Mouse (Mus musculus): ENCODE results near the gene Ewsr1. TPM values are rescaled to one million over a fixed set of nuclear protein-coding genes. Genes with fewer than 3 reads are reported as not detected.
"Not testable (repeated sequence)": the region's sequence is repeated elsewhere in the genome, so short reads cannot be mapped to it uniquely, and the experiment has no call there.

Gene Ewsr1
- polyA plus RNA-seq, 1 experiment from 2014 or later: 449 TPM

DNA sequence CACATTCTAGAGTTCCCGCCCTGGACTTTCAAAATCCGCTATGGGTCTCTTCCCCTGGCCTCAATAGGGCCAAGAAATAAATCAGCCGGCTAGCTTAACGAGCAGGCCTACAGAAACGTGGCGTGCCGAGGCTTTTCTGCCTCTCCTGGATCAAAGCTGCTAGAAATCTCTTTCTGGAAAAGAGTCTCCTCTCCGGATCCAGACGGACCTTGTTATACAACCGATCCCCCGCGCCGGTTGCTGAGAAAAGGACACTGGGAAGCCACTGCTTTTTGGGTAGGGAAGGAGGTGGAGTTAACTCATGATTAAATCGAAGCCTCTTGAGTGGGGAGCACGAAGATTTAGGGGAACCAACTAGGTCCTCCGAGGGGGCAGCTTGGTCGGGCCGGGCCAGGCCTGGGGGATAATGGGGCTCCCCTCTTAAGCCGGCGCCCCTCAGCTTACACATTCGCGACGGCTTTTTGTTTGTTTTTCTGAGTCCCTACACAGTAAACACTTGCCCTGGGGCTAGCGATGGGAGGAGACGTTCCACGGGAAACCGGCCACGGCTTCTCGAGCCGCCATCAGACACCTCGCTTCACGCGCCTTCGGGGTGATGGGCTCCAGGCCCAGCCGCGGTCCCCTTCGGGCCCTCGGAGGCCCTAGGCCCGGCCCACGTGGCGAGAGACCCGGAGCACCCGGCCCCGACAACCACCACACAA is 881 bp downstream of the Ewsr1 start:
- under 1% methylated on average over 44 of the region's 44 CpGs for WGBS

DNA sequence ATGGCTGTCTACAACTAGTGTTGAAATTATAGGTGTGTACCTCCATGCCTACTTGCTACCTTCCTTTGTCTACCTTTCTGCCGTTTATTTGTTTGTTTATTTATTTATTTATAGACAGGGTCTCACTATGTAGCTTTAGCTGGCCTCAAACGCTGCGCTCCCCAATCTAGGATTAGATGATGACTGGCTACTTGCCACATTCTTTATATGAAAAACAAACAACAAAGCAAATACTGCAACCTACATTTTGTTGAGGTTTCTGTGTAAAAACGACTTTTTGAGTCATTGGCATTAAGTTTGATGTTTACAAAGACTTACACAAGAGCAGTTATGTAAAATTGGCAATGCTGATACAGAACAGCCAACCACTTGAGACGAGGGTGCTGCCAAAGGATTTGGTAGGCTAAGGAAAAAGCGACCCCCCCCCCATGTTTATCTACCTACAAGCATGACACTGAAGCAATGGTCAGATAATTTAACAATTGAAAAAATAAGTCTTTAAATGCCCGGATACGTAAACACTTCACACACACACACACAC is 2.5 kb downstream of the Ewsr1 start:
- H3K27ac ChIP-seq (ENCODE audit: low read depth): no peak overlapping the region
- H3K9ac ChIP-seq: peak overlapping the region; percentile 99; the same call in 1 of the 2 replicates
- ATAC-seq (ENCODE audit: insufficient read depth) (no peak), DNase-seq (no peak)
- H3K4me1 ChIP-seq (ENCODE audit: insufficient read depth): peaks cover 10% of the 10 kb centered on the region
- no peaks in the 10 kb centered on the region for H3K27me3 ChIP-seq (ENCODE audit: insufficient read depth, low read length)
- H3K36me3 ChIP-seq (ENCODE audit: insufficient read depth): peaks cover 18% of the 10 kb centered on the region
- H3K9me3 ChIP-seq (ENCODE audit: low read depth, low read length): no peaks in the 10 kb centered on the region
- H3K4me2 ChIP-seq: peak overlapping the region; percentile 95
- H3K4me3 ChIP-seq (ENCODE audit: low read depth, low read length): peak overlapping the region; percentile 100
- no peak for TF ChIP-seq CTCF (IDR thresholded peaks at IDR 0.05; ENCODE audit: low read depth)
- 49% methylated on average over 8 of the region's 8 CpGs for WGBS

More for the DNA sequence above, 881 bp downstream of the Ewsr1 start:
- Histone ChIP-seq H3K4me1 (ENCODE audit: insufficient read depth) (peaks cover 10% of the 10 kb centered on the region), H3K4me2 (peak overlapping the region; percentile 95), H3K27me3 (ENCODE audit: insufficient read depth, low read length) (no peaks in the 10 kb centered on the region), H3K36me3 (ENCODE audit: insufficient read depth) (peaks cover 5% of the 10 kb centered on the region), H3K9me3 (ENCODE audit: low read depth, low read length) (no peaks in the 10 kb centered on the region), H3K27ac (ENCODE audit: low read depth) (peak overlapping the region; percentile 97), H3K4me3 (ENCODE audit: low read depth, low read length) (peak overlapping the region; percentile 100), H3K9ac (peak overlapping the region; percentile 99)
- no peak for ATAC-seq (ENCODE audit: insufficient read depth)
- peak; percentile 39 for DNase-seq
- TF ChIP-seq CTCF (IDR thresholded peaks at IDR 0.05; ENCODE audit: low read depth): no peak

- peak overlapping the region; percentile 1; the same call in 1 of the 2 replicates for H3K4me3 ChIP-seq (ENCODE audit: low read depth, low read length)
- H3K4me2 ChIP-seq: peak overlapping the region; percentile 95
- H3K27me3 ChIP-seq (ENCODE audit: insufficient read depth, low read length): no peaks in the 10 kb centered on the region
- H3K27ac ChIP-seq (ENCODE audit: low read depth): no peak overlapping the region
- H3K4me1 ChIP-seq (ENCODE audit: insufficient read depth): peaks cover 10% of the 10 kb centered on the region
- ATAC-seq (ENCODE audit: insufficient read depth) (no peak), DNase-seq (no peak)
- peaks cover 25% of the 10 kb centered on the region for H3K36me3 ChIP-seq (ENCODE audit: insufficient read depth)
- no peak for TF ChIP-seq CTCF (IDR thresholded peaks at IDR 0.05; ENCODE audit: low read depth)
- H3K9me3 ChIP-seq (ENCODE audit: low read depth, low read length): no peaks in the 10 kb centered on the region
- no peak overlapping the region for H3K9ac ChIP-seq
- WGBS: 79% methylated on average over 5 of the region's 5 CpGs
Measured at GRCm38 (mm10) chr11:5095877-5096276, 3.2 kb downstream of the Ewsr1 start.

DNA sequence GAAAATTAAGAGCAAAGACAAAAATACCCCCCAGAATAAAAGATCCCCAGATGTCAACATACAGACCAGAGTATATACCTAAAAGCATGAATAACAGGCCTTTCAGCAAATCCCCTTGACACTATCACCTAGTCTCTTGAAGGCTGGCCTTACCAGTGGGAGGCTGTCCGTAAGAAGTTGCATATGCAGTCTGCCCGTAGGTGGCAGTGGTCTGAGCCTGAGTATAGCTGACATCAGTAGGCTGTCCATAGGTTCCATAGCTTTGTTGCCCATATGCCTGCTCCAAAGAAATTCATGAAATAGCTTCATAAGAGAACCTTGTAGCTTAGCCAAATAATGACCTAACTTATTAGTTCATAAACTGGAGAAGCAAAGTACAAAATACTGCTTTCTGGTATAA is 7.4 kb downstream of the Ewsr1 start:
- H3K9ac ChIP-seq: no peak overlapping the region
- no peak overlapping the region for H3K4me2 ChIP-seq
- TF ChIP-seq CTCF (IDR thresholded peaks at IDR 0.05; ENCODE audit: low read depth): peak; percentile 51
- no peaks in the 10 kb centered on the region for H3K27me3 ChIP-seq (ENCODE audit: insufficient read depth, low read length)
- no peak overlapping the region for H3K27ac ChIP-seq (ENCODE audit: low read depth)
- peak; percentile 44; the same call in 1 of the 2 replicates for ATAC-seq (ENCODE audit: insufficient read depth)
- DNase-seq: peak; percentile 51
- WGBS: 32% methylated on average over 2 of the region's 2 CpGs
- no peak overlapping the region for H3K4me3 ChIP-seq (ENCODE audit: low read depth, low read length)
- H3K9me3 ChIP-seq (ENCODE audit: low read depth, low read length): no peaks in the 10 kb centered on the region
- H3K4me1 ChIP-seq (ENCODE audit: insufficient read depth): no peaks in the 10 kb centered on the region
- peaks cover 64% of the 10 kb centered on the region for H3K36me3 ChIP-seq (ENCODE audit: insufficient read depth)

GRCm38 (mm10) chr11:5089147-5089546 is 9.9 kb downstream of the Ewsr1 start:
- no peak overlapping the region for H3K4me3 ChIP-seq (ENCODE audit: low read depth, low read length)
- TF ChIP-seq CTCF (IDR thresholded peaks at IDR 0.05; ENCODE audit: low read depth): no peak
- DNase-seq (no peak), ATAC-seq (ENCODE audit: insufficient read depth) (no peak)
- H3K4me1 ChIP-seq (ENCODE audit: insufficient read depth): no peaks in the 10 kb centered on the region
- H3K36me3 ChIP-seq (ENCODE audit: insufficient read depth): peaks cover 90% of the 10 kb centered on the region
- H3K27ac ChIP-seq (ENCODE audit: low read depth): no peak overlapping the region
- no peaks in the 10 kb centered on the region for H3K9me3 ChIP-seq (ENCODE audit: low read depth, low read length)
- 94% methylated on average over 1 of the region's 1 CpGs for WGBS
- H3K9ac ChIP-seq: no peak overlapping the region
- no peaks in the 10 kb centered on the region for H3K27me3 ChIP-seq (ENCODE audit: insufficient read depth, low read length)
- H3K4me2 ChIP-seq: no peak overlapping the region

DNA sequence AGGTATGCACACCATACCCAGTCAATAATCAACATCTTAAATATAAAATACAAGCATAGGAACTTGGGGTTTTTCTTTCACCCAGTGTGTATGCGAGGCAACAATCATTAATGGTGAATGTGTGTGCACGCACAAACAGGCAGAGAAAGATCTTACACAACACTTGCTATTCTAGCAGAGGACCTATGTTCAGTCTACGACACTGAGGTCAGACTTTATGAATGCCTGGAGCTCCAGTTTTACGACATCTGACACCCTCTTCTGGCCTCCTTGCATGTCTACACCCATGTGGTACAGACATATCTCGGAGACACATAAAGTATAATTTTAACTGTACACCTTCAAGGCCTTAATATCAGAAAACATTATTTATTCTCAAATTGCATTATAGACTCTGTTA is 22.2 kb downstream of the Ewsr1 start:
- not testable (repeated sequence) for DNase-seq; ATAC-seq (ENCODE audit: insufficient read depth); H3K4me3 ChIP-seq (ENCODE audit: low read depth, low read length); H3K4me1 ChIP-seq (ENCODE audit: insufficient read depth); H3K27me3 ChIP-seq (ENCODE audit: insufficient read depth, low read length); H3K27ac ChIP-seq (ENCODE audit: low read depth); H3K9ac ChIP-seq; H3K9me3 ChIP-seq (ENCODE audit: low read depth, low read length); H3K4me2 ChIP-seq
- H3K36me3 ChIP-seq (ENCODE audit: insufficient read depth): peaks cover 84% of the 10 kb centered on the region
- 89% methylated on average over 3 of the region's 5 CpGs for WGBS

GRCm38 (mm10) chr11:5075760-5076159 is 23.3 kb downstream of the Ewsr1 start:
- H3K4me1 ChIP-seq (ENCODE audit: insufficient read depth): no peaks in the 10 kb centered on the region
- no peak overlapping the region for H3K9ac ChIP-seq
- no peak for DNase-seq
- no peaks in the 10 kb centered on the region for H3K9me3 ChIP-seq (ENCODE audit: low read depth, low read length)
- no peak overlapping the region for H3K27ac ChIP-seq (ENCODE audit: low read depth)
- no peak overlapping the region for H3K4me2 ChIP-seq
- no peaks in the 10 kb centered on the region for H3K27me3 ChIP-seq (ENCODE audit: insufficient read depth, low read length)
- TF ChIP-seq CTCF (IDR thresholded peaks at IDR 0.05; ENCODE audit: low read depth): 0 out of 2 replicates have a peak, but pooled peaks have one; percentile 3
- H3K36me3 ChIP-seq (ENCODE audit: insufficient read depth): peaks cover 87% of the 10 kb centered on the region
- no peak for ATAC-seq (ENCODE audit: insufficient read depth)
- no peak overlapping the region for H3K4me3 ChIP-seq (ENCODE audit: low read depth, low read length)
